Mouse (Mus musculus) hindbrain, embryonic 12.5 days (tissue): ENCODE results near the gene Gm17359. TPM values are rescaled to one million over a fixed set of nuclear protein-coding genes. Genes with fewer than 3 reads are reported as not detected.
A peak's percentile ranks its signal among the peaks of the same experiment; 100 is the strongest.
"Not testable (repeated sequence)": the region's sequence is repeated elsewhere in the genome, so short reads cannot be mapped to it uniquely, and the experiment has no call there.

ENCODE experiments used
- ATAC-seq: fragments of 200-750 bp; cut with Nextera tagmentation; 2 replicates; pipeline ENCODE4 v1.8.0; 2017; ENCODE audit warnings: moderate TSS enrichment; ENCODE audit not compliant: low FRiP score
- H3K27ac ChIP-seq: fragments of 300-500 bp; sonication (generic); 2 replicates; pipeline ENCODE4 v1.5.1; 2016; ENCODE audit warnings: mild to moderate bottlenecking
- H3K27me3 ChIP-seq: fragments of 300-500 bp; sonication (generic); 2 replicates; pipeline ENCODE4 v1.6.1; 2016; ENCODE audit warnings: mild to moderate bottlenecking
- H3K36me3 ChIP-seq: fragments of 300-500 bp; sonication (generic); 2 replicates; pipeline ENCODE4 v1.6.1; 2016; ENCODE audit warnings: mild to moderate bottlenecking
- H3K4me1 ChIP-seq: fragments of 300-500 bp; sonication (generic); 2 replicates; pipeline ENCODE4 v1.6.1; 2016
- H3K4me2 ChIP-seq: fragments of 300-500 bp; sonication (generic); replicated peaks from 2 replicates; pipeline ENCODE4 v1.6.1; 2016; ENCODE audit warnings: mild to moderate bottlenecking
- H3K4me3 ChIP-seq: fragments of 300-500 bp; sonication (generic); 2 replicates; pipeline ENCODE4 v1.5.1; 2016; ENCODE audit warnings: mild to moderate bottlenecking
- H3K9ac ChIP-seq: fragments of 300-500 bp; sonication (generic); 2 replicates; pipeline ENCODE4 v1.6.1; 2016; ENCODE audit warnings: mild to moderate bottlenecking, moderate library complexity
- H3K9me3 ChIP-seq: fragments of 300-500 bp; sonication (generic); replicated peaks from 2 replicates; pipeline ENCODE4 v1.6.1; 2016; ENCODE audit warnings: mild to moderate bottlenecking
- WGBS: fragments of 180-500 bp; shearing (Covaris S2); methylation state at CpG from one replicate; pipeline ENCODE4 v1.1.7; 2016; 5-methylcytosine and 5-hydroxymethylcytosine counted together
- polyA plus RNA-seq: library from polyadenylated mRNA; unstranded; fragments of >200 nt; fragmentation: Nextera tagmentation; extraction: Ambion mirVana; gene quantifications from 2 replicates; pipeline ENCODE4 v1.2.1, GENCODE M21; 2016

Gm17359 gene
- polyA plus RNA-seq, 1 experiment from 2014 or later = 0.12 TPM

- H3K4me2 ChIP-seq = no peak overlapping the region
- no peaks in the 10 kb centered on the region for H3K36me3 ChIP-seq
- H3K27me3 ChIP-seq = no peaks in the 10 kb centered on the region
- no peak for ATAC-seq
- H3K27ac ChIP-seq = no peak overlapping the region
- 45% methylated on average over 5 of the region's 5 CpGs for WGBS
- H3K4me1 ChIP-seq = no peaks in the 10 kb centered on the region
- H3K4me3 ChIP-seq = no peak overlapping the region
- H3K9me3 ChIP-seq = no peaks in the 10 kb centered on the region
- no peak overlapping the region for H3K9ac ChIP-seq
Measured at GRCm38 (mm10) chr3:79434985-79435384, 98.5 kb downstream of the Gm17359 start.

- no peak for ATAC-seq
- H3K36me3 ChIP-seq = no peaks in the 10 kb centered on the region
- no peak overlapping the region for H3K9ac ChIP-seq
- no peak overlapping the region for H3K4me2 ChIP-seq
- H3K27ac ChIP-seq = no peak overlapping the region
- H3K4me3 ChIP-seq = no peak overlapping the region
- H3K4me1 ChIP-seq = no peaks in the 10 kb centered on the region
- H3K9me3 ChIP-seq = no peaks in the 10 kb centered on the region
- WGBS = 88% methylated on average over 7 of the region's 7 CpGs
- H3K27me3 ChIP-seq = no peaks in the 10 kb centered on the region
Measured at GRCm38 (mm10) chr3:79436186-79436585, 99.7 kb downstream of the Gm17359 start.

- H3K27me3 ChIP-seq = no peaks in the 10 kb centered on the region
- ATAC-seq = no peak
- no peak overlapping the region for H3K4me3 ChIP-seq
- H3K4me1 ChIP-seq = no peaks in the 10 kb centered on the region
- no peaks in the 10 kb centered on the region for H3K36me3 ChIP-seq
- H3K9ac ChIP-seq = no peak overlapping the region
- no peak overlapping the region for H3K27ac ChIP-seq
- 99% methylated on average over 3 of the region's 3 CpGs for WGBS
- no peak overlapping the region for H3K4me2 ChIP-seq
- H3K9me3 ChIP-seq = no peaks in the 10 kb centered on the region
Measured at GRCm38 (mm10) chr3:79438276-79438675, 101.8 kb downstream of the Gm17359 start.

GRCm38 (mm10) chr3:79440976-79441491, 104.6 kb downstream of the Gm17359 start:
- H3K27ac ChIP-seq = no peak overlapping the region

GRCm38 (mm10) chr3:79443850-79444249, 107.4 kb downstream of the Gm17359 start:
- H3K9ac ChIP-seq = no peak overlapping the region
- ATAC-seq = no peak
- H3K4me2 ChIP-seq = no peak overlapping the region
- no peaks in the 10 kb centered on the region for H3K27me3 ChIP-seq
- H3K9me3 ChIP-seq = no peaks in the 10 kb centered on the region
- H3K36me3 ChIP-seq = no peaks in the 10 kb centered on the region
- H3K27ac ChIP-seq = no peak overlapping the region
- 68% methylated on average over 4 of the region's 4 CpGs for WGBS
- H3K4me1 ChIP-seq = no peaks in the 10 kb centered on the region
- no peak overlapping the region for H3K4me3 ChIP-seq

More at GRCm38 (mm10) chr3:79440976-79441491, 104.6 kb downstream of the Gm17359 start:
- Histone ChIP-seq H3K4me2 (no peak overlapping the region), H3K9ac (no peak overlapping the region), H3K4me1 (no peaks in the 10 kb centered on the region), H3K36me3 (no peaks in the 10 kb centered on the region), H3K27me3 (no peaks in the 10 kb centered on the region), H3K9me3 (no peaks in the 10 kb centered on the region), H3K4me3 (no peak overlapping the region)
- no peak; the same call in 1 of the 2 replicates for ATAC-seq
- 67% methylated on average over 12 of the region's 12 CpGs for WGBS

- H3K4me2 ChIP-seq = no peak overlapping the region
- 80% methylated on average over 8 of the region's 8 CpGs for WGBS
- no peak overlapping the region for H3K27ac ChIP-seq
- no peak for ATAC-seq
- no peaks in the 10 kb centered on the region for H3K36me3 ChIP-seq
- H3K9ac ChIP-seq = no peak overlapping the region
- H3K4me1 ChIP-seq = no peaks in the 10 kb centered on the region
- no peaks in the 10 kb centered on the region for H3K27me3 ChIP-seq
- H3K9me3 ChIP-seq = no peaks in the 10 kb centered on the region
- H3K4me3 ChIP-seq = no peak overlapping the region
Measured at GRCm38 (mm10) chr3:79445041-79445440, 108.6 kb downstream of the Gm17359 start.

GRCm38 (mm10) chr3:79446124-79446523, 109.7 kb downstream of the Gm17359 start:
- Histone ChIP-seq H3K9me3 (no peaks in the 10 kb centered on the region), H3K4me3 (no peak overlapping the region), H3K27me3 (no peaks in the 10 kb centered on the region), H3K9ac (no peak overlapping the region), H3K4me2 (no peak overlapping the region), H3K36me3 (no peaks in the 10 kb centered on the region), H3K4me1 (no peaks in the 10 kb centered on the region), H3K27ac (no peak overlapping the region)
- 87% methylated on average over 4 of the region's 4 CpGs for WGBS
- ATAC-seq = no peak

- not testable (repeated sequence) for H3K9me3 ChIP-seq, H3K4me2 ChIP-seq, H3K36me3 ChIP-seq, H3K9ac ChIP-seq, H3K4me1 ChIP-seq, H3K27ac ChIP-seq, H3K4me3 ChIP-seq, ATAC-seq, H3K27me3 ChIP-seq
- WGBS = 76% methylated on average over 3 of the region's 3 CpGs
Measured at GRCm38 (mm10) chr3:79446648-79447047, 110.2 kb downstream of the Gm17359 start.

- no peak overlapping the region for H3K4me2 ChIP-seq
Measured at GRCm38 (mm10) chr3:79448421-79448820, 112.0 kb downstream of the Gm17359 start.

GRCm38 (mm10) chr3:79449361-79449760, 112.9 kb downstream of the Gm17359 start:
- WGBS = 72% methylated on average over 7 of the region's 7 CpGs

More at GRCm38 (mm10) chr3:79448421-79448820, 112.0 kb downstream of the Gm17359 start:
- Histone ChIP-seq H3K27me3 (no peaks in the 10 kb centered on the region), H3K27ac (no peak overlapping the region), H3K36me3 (no peaks in the 10 kb centered on the region), H3K4me1 (0 out of 2 replicates have a peak, but pooled peaks cover 6% of the 10 kb centered on the region), H3K9ac (no peak overlapping the region), H3K9me3 (no peaks in the 10 kb centered on the region), H3K4me3 (no peak overlapping the region)
- WGBS = 89% methylated on average over 5 of the region's 5 CpGs
- no peak for ATAC-seq

GRCm38 (mm10) chr3:79452696-79453263, 116.3 kb downstream of the Gm17359 start:
- Histone ChIP-seq H3K27ac (0 out of 2 replicates have a peak overlapping the region, but pooled peaks have one; percentile 24), H3K4me3 (no peak overlapping the region), H3K9me3 (no peaks in the 10 kb centered on the region), H3K27me3 (no peaks in the 10 kb centered on the region), H3K4me1 (0 out of 2 replicates have a peak, but pooled peaks cover 6% of the 10 kb centered on the region), H3K36me3 (no peaks in the 10 kb centered on the region), H3K9ac (no peak overlapping the region), H3K4me2 (no peak overlapping the region)
- 46% methylated on average over 14 of the region's 14 CpGs for WGBS
- ATAC-seq = peak; percentile 73; the same call in 1 of the 2 replicates

More at GRCm38 (mm10) chr3:79449361-79449760, 112.9 kb downstream of the Gm17359 start:
- Histone ChIP-seq H3K4me2 (no peak overlapping the region), H3K9ac (no peak overlapping the region), H3K36me3 (no peaks in the 10 kb centered on the region), H3K4me3 (no peak overlapping the region), H3K27me3 (no peaks in the 10 kb centered on the region), H3K27ac (no peak overlapping the region), H3K9me3 (no peaks in the 10 kb centered on the region), H3K4me1 (0 out of 2 replicates have a peak, but pooled peaks cover 6% of the 10 kb centered on the region)
- ATAC-seq = no peak

GRCm38 (mm10) chr3:79455761-79456160, 119.3 kb downstream of the Gm17359 start:
- Histone ChIP-seq H3K9ac (no peak overlapping the region), H3K4me2 (no peak overlapping the region), H3K4me1 (0 out of 2 replicates have a peak, but pooled peaks cover 6% of the 10 kb centered on the region), H3K4me3 (no peak overlapping the region), H3K36me3 (peaks cover 20% of the 10 kb centered on the region), H3K27me3 (no peaks in the 10 kb centered on the region), H3K9me3 (no peaks in the 10 kb centered on the region), H3K27ac (no peak overlapping the region)
- WGBS = 51% methylated on average over 11 of the region's 11 CpGs
- ATAC-seq = no peak
